Mouse (Mus musculus) liver, adult 2 months (tissue): ENCODE measurements around the gene 6030408B16Rik.

Experiments used
- CTCF ChIP-seq: fragments of 200-500 bp; IDR thresholded peaks from 2 replicates; pipeline ENCODE4 v1.5.1; 2011; ENCODE audit warnings: low read depth, low read length, control low read depth
- POLR2A ChIP-seq: fragments of 200-500 bp; IDR thresholded peaks from 2 replicates; pipeline ENCODE4 v1.6.1; 2011; ENCODE audit warnings: low read length, control low read depth; ENCODE audit not compliant: insufficient read depth; ENCODE audit errors: extremely low read depth

GRCm38 (mm10) chr15:101247155-101247498, 45.9 kb upstream of the 6030408B16Rik start:
- TF ChIP-seq CTCF (no peak), POLR2A (no peak)
